8 mouse cellular contexts compared by ENCODE assay signal in the genomic region with DNA sequence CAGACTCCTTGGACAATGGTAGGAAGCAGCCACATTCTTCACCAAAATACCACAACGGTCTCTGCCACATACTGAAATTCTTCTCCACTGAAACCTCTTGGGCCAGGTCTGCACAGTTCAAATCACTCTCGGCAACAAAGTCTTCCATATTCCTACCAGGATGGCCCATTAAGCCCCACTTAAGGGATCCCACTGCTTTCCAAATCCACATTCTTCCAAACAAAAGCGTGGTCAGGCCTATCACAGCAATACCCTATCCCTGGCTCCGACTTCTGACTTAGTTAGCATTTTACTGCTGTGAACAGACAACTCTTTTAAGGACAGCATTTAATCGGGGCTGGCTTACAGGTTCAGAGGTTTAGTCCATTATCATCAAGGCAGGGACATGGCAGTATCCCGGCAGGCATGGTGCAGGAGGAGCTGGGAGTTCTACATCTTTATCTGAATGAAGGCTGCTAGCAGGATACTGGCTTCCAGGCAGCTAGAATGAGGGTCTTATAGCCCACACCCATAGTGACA. TPM values are rescaled to one million over a fixed set of nuclear protein-coding genes. Genes with fewer than 3 reads are reported as not detected.
DNase-seq lines count a peak whose midpoint lies in the region; ATAC-seq and TF ChIP-seq lines count a peak whose summit lies in the region.

A gene (minus strand): TSS at position 469 of the 519 bp plus-strand sequence.

- H3K4me3 ChIP-seq in gastrocnemius, adult 2 months = no peak within 1 kb of the TSS
- H3K4me3 ChIP-seq in embryonic facial prominence, embryonic 13.5 days = no peak within 1 kb of the TSS
- H3K4me3 ChIP-seq in hindbrain, embryonic 11.5 days (ENCODE audit: low read depth, low read length) = no peak within 1 kb of the TSS
- H3K4me3 ChIP-seq in midbrain, embryonic 10.5 days = no peak within 1 kb of the TSS

- ATAC-seq in CD4-positive, CD25-positive, alpha-beta regulatory T cell, adult 4 months = no peak
- ATAC-seq in embryonic facial prominence, embryonic 13.5 days (ENCODE audit: insufficient number of reproducible peaks, insufficient read depth, low FRiP score, low TSS enrichment, low read depth) = no peak
- no peak for ATAC-seq in hindbrain, embryonic 11.5 days (ENCODE audit: low FRiP score)

- H3K27ac ChIP-seq in gastrocnemius, adult 2 months = no peak within 1 kb of the TSS
- no peak within 1 kb of the TSS for H3K27ac ChIP-seq in embryonic facial prominence, embryonic 13.5 days
- H3K27ac ChIP-seq in hindbrain, embryonic 11.5 days (ENCODE audit: low read depth, low read length) = no peak within 1 kb of the TSS
- no peak within 1 kb of the TSS for H3K27ac ChIP-seq in midbrain, embryonic 10.5 days (replicated peaks)

- TF ChIP-seq CTCF in gastrocnemius, adult 2 months (IDR thresholded peaks at IDR 0.05) = no peak

- H3K4me2 ChIP-seq in embryonic facial prominence, embryonic 13.5 days = no peak within 1 kb of the TSS
- no peak within 1 kb of the TSS for H3K4me2 ChIP-seq in hindbrain, embryonic 11.5 days (replicated peaks; ENCODE audit: low read depth, low read length)

- WGBS in embryonic facial prominence, embryonic 13.5 days = 74% methylated on average over 6 of the region's 6 CpGs
- WGBS in hindbrain, embryonic 11.5 days = 83% methylated on average over 6 of the region's 6 CpGs
- 65% methylated on average over 6 of the region's 6 CpGs for whole genome bisulfite sequencing in midbrain, embryonic 10.5 days

- no peaks in the 10 kb centered on the region for H3K9me3 ChIP-seq in embryonic facial prominence, embryonic 13.5 days
- H3K9me3 ChIP-seq in hindbrain, embryonic 11.5 days (ENCODE audit: control insufficient read depth, low read length) = no peaks in the 10 kb centered on the region
- H3K9me3 ChIP-seq in midbrain, embryonic 10.5 days (replicated peaks) = no peaks in the 10 kb centered on the region

- DNase-seq in gastrocnemius, adult 2 months = no peak
- no peak for DNase-seq in gastrocnemius, postnatal 10 days
- DNase-seq in hindbrain, embryonic 11.5 days (ENCODE audit: low spot score) = no peak
- no peak for DNase-seq in midbrain, embryonic 10.5 days (ENCODE audit: low spot score)
- DNase-seq in c-Kit-positive CD71-positive TER-119-positive erythroid progenitor cells, embryonic 14.5 days (ENCODE audit: low spot score) = no peak
- DNase-seq in urinary bladder, postnatal 25 days (ENCODE audit: low spot score) = no peak

- H3K36me3 ChIP-seq in embryonic facial prominence, embryonic 13.5 days = no peaks in the 10 kb centered on the region
- no peaks in the 10 kb centered on the region for H3K36me3 ChIP-seq in hindbrain, embryonic 11.5 days (ENCODE audit: control insufficient read depth, insufficient read depth, low read length)
- no peaks in the 10 kb centered on the region for H3K36me3 ChIP-seq in midbrain, embryonic 10.5 days

- H3K4me1 ChIP-seq in embryonic facial prominence, embryonic 13.5 days = no peaks in the 10 kb centered on the region
- H3K4me1 ChIP-seq in hindbrain, embryonic 11.5 days (replicated peaks; ENCODE audit: control insufficient read depth, insufficient read depth, low read length) = no peaks in the 10 kb centered on the region
- peaks cover 17% of the 10 kb centered on the region for H3K4me1 ChIP-seq in midbrain, embryonic 10.5 days

- intact Hi-C loops in gastrocnemius, adult 2 months (cut with DNase I) = no loop called here

- no peak within 1 kb of the TSS for H3K9ac ChIP-seq in embryonic facial prominence, embryonic 13.5 days
- no peak within 1 kb of the TSS for H3K9ac ChIP-seq in hindbrain, embryonic 11.5 days (ENCODE audit: low read depth, low read length)

- no peaks in the 10 kb centered on the region for H3K27me3 ChIP-seq in embryonic facial prominence, embryonic 13.5 days
- no peaks in the 10 kb centered on the region for H3K27me3 ChIP-seq in hindbrain, embryonic 11.5 days (ENCODE audit: control insufficient read depth, insufficient read depth, low read length)
- H3K27me3 ChIP-seq in midbrain, embryonic 10.5 days (ENCODE audit: low read depth, poor library complexity, severe bottlenecking) = no peaks in the 10 kb centered on the region

RNA-seq across cellular contexts. Expression of the gene that starts here (rescaled TPM):
- 10 to 100 TPM; 11.0 to 11.4 TPM for total RNA-seq in gastrocnemius, adult 2 months (2021)
- 10 to 100 TPM in 1 of 2 experiments, 1 to 10 TPM in 1; 7.4 to 17.5 TPM for total RNA-seq in gastrocnemius, postnatal 10 days (2021)
- 10 to 100 TPM; 22.3 to 23.5 TPM for polyA plus RNA-seq in CD4-positive, CD25-positive, alpha-beta regulatory T cell, adult 4 months (2017; shearing (Covaris generic))
- polyA plus RNA-seq in embryonic facial prominence, embryonic 13.5 days (2015; fragmentation: Nextera tagmentation; extraction: Ambion mirVana) = 36.6 and 37.5 TPM in 2 replicates
- polyA plus RNA-seq in hindbrain, embryonic 11.5 days (2014; fragmentation: Nextera tagmentation; extraction: Ambion mirVana) = 35.9 and 42.2 TPM in 2 replicates
- polyA plus RNA-seq in midbrain, embryonic 10.5 days (2016; fragmentation: Nextera tagmentation; extraction: Ambion mirVana) = 32.2 and 32.5 TPM in 2 replicates
